Mouse (Mus musculus) layer of hippocampus, postnatal 36 days (tissue): ENCODE measurements around the gene Usp13. TPM values are rescaled to one million over a fixed set of nuclear protein-coding genes. Genes with fewer than 3 reads are reported as not detected.

Experiments used
- DNase-seq, 2 experiments: peaks; one replicate each; pipeline ENCODE4 v3.0.0; 2022
- total RNA-seq, 2 experiments: library from RNA; stranded (reverse); gene quantifications; 2 replicates each; pipeline ENCODE4 v1.2.3; 2021

Gene Usp13
- total RNA-seq, 2 experiments from 2014 or later = 17.7 to 21.3 TPM

DNA sequence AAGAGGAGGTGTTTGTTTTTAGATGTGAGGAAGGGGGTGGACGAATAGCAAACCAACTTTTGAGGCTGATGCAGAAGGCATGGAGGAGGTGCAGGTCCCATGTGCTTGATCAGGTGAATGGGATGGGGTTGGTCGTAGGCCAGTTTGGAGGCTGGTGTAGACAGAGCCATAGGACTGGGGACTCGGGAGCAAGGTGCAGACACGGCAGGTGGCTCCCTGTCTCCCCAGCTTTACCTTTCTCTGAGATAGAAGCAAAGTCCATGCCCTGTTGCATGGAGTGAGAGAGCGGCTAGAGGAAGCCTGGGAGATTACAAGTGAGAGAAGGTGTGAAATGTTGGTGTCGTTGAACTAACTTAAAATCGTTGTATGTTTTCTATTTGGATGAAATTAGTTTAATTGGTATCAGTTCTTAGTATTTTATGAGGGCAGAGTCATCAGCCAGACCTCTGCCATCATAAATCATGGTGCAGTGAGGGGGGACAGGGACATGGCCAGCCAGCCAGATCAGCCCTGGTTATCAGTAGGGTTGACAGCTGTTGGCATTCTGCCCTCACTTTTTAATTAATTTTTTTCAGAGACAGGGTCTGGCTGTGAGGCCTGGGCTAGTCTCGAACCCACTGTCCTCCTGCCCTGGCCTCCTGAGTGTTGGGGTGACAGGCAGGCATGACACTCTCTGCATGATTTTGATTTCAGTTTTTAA lies 122.6 kb downstream of the Usp13 start:
- DNase-seq = no peak

DNA sequence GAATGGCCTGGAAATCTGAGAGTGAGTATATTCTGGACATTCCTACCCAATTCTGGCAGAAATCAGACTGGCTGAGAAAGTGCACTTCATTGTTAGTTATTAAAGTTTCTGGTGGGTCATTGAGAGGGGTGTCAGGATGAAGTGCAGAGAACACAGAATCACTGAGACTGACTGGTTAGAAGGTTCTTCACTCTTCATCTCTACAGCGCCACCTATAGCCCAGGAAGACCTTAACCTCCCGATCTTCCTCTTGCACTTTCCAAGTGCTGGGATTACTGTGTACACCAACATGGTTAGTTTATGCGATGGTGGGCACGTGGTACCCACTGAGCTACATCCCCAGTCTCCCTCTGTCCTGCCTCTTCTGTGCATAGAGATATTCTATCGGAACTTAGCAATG lies 130.1 kb downstream of the Usp13 start:
- DNase-seq = no peak

DNA sequence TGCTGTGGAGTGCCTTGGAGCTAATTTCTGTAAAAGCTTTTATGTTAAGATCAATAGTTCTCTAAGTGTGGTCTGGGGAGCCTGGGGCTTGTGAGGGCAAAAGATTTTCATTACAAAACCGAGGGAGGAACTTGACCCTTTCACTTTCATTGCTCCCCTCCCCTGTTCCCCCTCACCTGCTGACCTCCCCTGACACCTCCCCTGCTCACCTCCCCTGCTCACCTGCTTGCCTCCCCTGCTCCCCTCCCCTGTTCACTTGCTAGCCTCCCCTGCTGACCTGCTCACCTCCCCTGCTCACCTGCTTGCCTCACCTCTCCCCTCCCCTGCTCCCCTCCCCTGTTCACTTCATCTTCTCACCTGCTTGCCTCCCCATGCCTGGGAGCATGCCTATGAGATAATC lies 134.0 kb downstream of the Usp13 start:
- no peak for DNase-seq

DNA sequence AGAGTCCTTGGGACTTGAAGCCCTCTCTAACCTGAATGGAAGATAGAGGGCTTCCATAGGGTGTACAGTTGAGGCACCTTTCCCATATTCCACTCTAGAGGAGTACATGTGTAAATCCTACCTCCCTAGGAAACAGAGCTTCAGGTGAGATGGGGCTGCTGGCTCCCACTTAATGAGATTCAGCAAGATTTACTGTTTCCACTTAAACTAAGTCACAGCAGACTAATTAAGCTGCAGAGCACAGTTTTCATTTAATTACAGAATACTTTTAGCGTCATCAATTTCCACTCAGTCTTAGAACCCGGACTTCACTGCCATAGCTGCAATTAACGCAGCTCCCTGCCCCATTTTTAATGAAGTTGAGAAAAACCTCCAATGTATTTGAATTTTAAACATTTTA lies 144.1 kb downstream of the Usp13 start:
- no peak for DNase-seq

DNA sequence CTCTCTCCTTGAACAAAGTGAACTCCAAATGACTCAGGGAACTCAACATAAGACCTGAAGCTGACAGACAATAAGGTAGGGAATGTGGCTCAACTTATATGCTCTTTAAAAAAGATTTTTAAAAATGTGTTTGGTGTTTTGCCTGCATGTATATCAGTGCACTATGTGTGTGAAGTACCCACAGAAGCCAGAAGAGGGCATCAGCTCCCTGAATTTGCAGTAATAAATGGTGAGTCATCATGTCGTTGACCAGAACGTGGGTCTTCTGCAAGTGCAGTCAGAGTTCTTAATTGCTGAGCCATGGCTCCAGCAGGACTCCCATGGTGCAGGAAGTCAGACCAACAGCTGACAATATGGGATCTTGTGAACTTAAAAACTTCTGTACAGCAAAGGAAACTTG lies 148.2 kb downstream of the Usp13 start:
- no peak for DNase-seq

DNA sequence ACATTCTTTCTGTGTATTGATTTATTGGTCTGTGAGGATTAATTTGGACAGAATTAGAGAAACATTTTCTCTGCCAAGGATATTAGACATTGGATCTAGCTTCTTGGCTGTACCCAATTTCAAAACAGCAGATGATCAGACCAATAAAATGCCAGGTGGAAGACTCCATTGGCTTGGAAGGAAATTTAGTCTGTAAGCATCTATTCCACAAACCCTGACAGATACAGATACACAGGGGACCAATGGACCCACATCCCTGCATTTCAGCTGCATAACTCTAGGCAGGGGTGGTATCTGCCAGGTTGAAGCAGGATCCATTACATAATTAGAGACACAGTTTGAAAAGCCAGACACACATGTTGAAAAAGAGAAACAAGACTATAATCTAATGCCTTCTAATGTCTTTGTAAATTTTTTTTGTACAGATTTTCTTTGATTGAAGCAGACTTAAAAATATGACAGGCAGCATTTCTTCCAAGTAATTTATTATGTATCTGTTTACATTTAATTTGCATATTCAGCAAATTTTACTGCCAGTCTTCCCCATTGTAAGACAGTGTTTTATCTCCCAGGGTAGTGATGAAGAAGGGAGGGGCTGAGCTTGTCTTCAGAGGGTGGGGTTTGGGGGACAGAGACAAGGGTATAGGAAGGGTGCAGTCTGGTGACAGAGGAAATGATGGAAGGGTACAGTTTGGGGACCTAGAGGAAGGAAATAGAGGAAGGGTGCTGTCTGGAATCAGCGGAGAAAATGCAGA lies 151.5 kb downstream of the Usp13 start:
- no peak for DNase-seq

DNA sequence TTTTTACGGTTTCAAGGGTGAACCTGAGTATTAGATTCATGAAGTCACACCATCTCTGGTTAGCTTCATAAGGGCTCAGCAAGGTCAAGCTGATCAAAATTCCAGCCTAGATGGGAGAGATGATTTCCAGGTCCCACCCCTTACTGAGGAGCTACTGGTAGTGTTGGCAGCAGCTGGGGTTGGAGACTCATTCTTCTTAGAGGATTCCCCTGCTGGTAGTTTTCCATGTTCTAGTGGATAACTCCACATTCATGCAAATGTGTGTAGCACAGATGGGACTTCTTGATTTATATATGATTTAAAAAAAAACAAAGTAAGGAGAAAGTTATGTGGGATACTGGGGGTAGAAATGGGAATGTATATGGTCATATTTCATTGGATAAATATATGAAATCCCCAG lies 152.9 kb downstream of the Usp13 start:
- no peak for DNase-seq

DNA sequence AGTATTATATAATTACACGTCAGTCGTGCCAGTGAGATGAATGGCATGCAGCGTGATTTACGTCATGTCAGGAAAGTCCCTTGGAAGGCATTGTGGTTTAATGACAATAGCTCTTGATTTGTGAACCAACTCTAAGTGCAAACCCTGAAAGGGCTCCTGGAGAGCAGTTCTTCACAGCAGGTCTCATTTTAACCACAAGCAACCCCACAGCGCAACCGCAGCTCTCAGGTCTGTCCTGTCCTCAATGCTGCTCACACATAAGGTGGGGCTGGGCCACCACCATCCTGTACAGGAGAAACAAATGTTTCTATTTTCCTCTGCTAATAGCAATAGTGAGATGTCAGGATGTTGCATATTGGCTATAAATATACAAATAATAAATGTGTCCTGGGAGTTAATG lies 161.9 kb downstream of the Usp13 start:
- no peak for DNase-seq

DNA sequence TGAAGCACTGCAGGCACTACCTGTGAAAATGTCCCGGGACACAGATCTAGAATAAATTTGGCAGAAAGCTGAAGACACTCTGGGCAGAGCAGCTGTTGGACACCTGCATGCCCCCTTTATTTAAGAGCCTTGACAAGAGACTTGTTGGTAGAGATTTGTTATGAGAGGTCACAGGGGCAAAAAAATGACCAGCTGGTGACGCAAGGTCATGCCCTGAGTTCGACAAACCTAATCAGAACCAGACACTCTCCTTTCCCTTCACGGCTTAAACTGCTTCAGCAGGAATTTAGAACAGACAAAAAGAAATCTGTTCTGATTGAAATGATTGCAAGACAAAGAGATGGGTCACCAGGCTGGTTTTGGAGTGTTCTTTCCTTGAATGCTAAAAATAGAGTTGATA lies 162.6 kb downstream of the Usp13 start:
- no peak for DNase-seq

DNA sequence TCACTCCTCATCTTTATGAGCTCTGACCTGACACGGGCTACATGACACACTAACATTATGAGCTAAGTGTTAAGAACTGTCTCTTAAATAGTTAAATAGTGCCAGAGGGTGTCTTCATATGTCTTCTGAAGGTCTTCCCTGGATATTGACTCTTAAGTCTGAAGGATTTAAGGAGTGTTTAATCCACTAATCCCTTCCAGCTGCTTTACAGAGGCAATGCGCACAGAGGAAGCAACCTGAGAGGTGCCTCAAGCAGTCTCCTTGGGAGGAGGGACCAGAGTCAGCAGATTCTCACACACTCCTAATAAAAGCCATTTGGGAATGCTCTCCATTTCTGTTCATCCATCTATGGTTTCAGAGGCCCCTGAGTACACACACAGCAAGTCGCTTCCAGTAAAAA lies 167.8 kb downstream of the Usp13 start:
- no peak for DNase-seq

Other genes with a start within 250 kb of the Usp13 start
- gene Gnb4, start 201.0 kb upstream of the Usp13 start, total RNA-seq = 10 to 100 TPM; 19.2 to 20.4 TPM
- 10 to 100 TPM; 18.0 to 21.4 TPM for gene Actl6a, start 111.2 kb upstream of the Usp13 start, total RNA-seq
- gene Ndufb5, start 80.6 kb upstream of the Usp13 start, total RNA-seq = 100 to 1,000 TPM; 193 to 207 TPM
- gene Mrpl47, start 79.9 kb upstream of the Usp13 start, total RNA-seq = 10 to 100 TPM; 19.3 to 20.6 TPM